Mouse (Mus musculus): ENCODE results near the gene Cd200.
"Not testable (repeated sequence)": the region's sequence is repeated elsewhere in the genome, so short reads cannot be mapped to it uniquely, and the experiment has no call there.

The Cd200 gene

GRCm38 (mm10) chr16:45408425-45409063, at the start of gene Cd200:
Cd200 (minus strand) TSS chr16:45409053.
- DNase-seq = peak; percentile 63

DNA sequence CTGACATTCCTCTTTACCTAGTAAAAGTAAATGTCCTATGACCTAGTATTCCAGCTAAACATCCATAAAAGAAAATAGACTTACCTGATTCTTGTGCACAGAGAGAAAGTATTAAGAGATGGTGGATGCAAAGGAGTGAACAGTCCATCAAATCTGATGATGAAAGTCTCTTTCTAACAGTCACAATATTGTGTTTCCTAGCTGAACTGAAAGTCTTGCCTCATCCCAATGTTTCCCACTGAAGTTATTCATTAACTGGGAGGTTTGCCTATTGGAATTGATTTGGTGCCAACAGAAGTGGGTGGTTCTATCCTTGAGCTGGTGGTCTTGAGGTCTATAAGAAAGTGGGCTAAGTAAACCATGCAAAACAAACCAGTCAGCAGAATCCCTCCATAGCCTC, 45.9 kb upstream of the Cd200 start:
- DNase-seq = no peak

DNA sequence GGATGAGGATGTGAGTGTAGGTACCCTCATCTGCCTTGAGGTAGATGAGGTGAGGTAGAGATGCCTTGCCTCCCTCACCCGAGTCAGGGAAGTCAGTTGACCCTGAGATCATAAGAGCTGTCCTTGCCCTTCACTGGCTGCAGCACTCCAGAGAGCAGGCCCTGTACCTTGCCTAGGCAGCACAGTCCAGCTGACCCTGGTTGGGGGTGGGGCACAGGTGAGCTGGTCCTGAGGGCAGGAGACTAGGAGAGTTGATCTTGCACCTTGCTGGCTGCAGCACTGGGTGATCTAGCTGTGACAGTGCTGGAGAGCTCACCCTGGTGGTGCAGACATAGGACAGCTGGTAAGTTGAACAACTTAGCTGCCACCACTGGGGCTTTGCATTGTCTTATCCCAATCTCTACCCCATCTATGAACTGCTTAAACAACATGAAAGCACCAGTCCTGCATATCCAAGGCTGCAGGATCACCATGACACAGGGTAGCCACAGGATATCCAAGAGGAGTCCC, 28.4 kb upstream of the Cd200 start:
- DNase-seq = no peak

- DNase-seq = no peak
Measured at GRCm38 (mm10) chr16:45435591-45435990, 26.7 kb upstream of the Cd200 start.

DNA sequence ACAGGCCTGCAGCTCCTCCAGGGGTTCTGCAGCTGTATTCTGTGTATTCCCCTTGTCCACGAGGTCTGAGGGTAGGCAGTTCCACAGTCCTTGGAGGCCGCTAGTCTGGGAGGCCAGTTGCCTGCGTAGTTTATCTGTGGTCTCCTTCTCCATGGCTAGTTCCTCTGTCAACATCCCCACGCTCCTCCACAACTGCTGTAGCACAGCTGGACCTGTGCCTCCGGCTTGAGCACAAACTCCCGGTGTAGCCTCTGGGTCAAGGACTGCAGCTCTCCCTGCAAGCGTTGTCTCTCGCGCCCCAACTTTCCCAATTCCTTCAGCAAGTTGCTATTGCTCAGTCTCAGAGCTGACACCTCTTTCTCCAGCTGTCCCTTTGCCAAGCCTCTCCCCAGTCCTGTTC, 18.8 kb upstream of the Cd200 start:
- DNase-seq = no peak

DNA sequence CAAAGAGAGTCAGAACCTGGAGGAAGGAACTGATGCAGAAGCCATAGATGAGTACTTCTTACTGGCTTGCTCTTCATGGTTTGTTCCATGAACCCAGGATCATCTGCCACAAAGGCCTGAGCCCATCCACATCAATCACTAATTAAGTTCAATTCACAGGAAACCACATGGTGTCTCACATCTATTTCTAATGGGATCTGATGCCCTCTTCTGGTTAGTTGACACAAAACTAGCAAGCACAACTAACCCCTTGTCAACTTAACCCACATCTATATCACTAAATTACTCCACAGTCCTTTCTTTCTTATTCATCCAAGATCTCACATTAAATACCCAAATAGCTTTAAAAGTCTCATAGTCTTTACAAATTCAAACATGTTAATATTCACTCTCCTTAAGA, 4.6 kb upstream of the Cd200 start:
- no peak for DNase-seq

DNA sequence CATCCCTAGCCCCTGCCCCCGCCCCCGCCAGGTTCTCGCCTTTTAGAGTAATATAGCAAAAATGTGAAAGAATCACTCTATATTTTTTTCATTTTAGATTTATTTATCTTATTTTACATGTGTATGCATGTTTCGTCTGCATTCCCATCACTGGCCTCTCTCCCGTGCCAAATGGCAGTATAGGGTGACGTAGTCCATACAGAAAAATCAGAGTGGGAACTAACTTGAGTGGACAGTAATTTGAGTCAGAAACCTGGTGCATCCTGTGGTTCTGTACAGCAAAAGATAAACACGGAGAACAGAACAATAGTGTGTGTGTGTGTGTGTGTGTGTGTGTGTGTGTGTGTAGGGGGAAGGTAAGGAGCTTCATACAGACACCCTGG, 202 bp upstream of the Cd200 start:
- DNase-seq = not testable (repeated sequence)

- DNase-seq = no peak
Measured at GRCm38 (mm10) chr16:45407645-45408400, 1.0 kb downstream of the Cd200 start.

GRCm38 (mm10) chr16:45407091-45407490, 1.8 kb downstream of the Cd200 start:
- no peak for DNase-seq

DNA sequence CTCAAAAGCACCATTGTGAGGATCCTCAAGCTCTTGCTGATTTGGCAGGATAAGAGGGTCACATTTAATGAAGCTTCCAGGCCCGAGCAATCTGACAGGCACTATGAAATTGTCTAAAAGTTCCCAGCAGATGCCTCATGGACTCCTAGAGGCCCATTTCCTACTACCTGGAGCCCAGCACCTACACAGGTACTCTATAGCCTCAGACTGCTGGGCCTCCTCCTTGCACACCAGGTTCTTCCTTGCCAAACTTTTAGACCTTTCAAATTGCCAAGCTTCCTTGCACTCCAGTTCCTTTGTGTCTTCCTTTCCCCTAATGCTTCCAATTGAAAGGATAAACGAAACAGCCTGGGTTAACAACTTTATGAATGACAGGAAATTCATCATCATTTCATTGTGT, 5.9 kb downstream of the Cd200 start:
- no peak for DNase-seq

DNA sequence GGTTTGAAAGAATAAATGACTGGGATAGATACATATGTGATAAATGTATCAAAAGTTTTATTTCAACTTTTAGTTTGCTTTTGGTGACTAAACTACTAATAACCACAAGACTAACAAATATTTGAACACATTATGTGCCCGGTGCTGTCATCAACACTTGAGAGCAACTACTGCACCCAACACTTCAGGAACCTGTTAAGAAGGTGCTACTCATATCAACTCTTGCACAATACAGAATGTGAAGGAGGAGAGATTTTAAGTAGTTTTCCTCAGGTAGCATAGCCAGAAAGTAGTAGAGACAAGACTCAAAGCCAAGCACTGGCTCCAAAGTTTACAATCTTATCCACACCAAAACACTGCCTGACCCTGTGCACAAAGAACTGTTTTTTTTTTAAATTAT, 6.8 kb downstream of the Cd200 start:
- no peak for DNase-seq

GRCm38 (mm10) chr16:45399947-45400555, 8.8 kb downstream of the Cd200 start:
- DNase-seq = no peak

- no peak for DNase-seq
Measured at GRCm38 (mm10) chr16:45399411-45399810, 9.4 kb downstream of the Cd200 start.

GRCm38 (mm10) chr16:45397440-45397839, 11.4 kb downstream of the Cd200 start:
- no peak for DNase-seq

- DNase-seq = no peak
Measured at GRCm38 (mm10) chr16:45392246-45392645, 16.6 kb downstream of the Cd200 start.

GRCm38 (mm10) chr16:45391680-45392079, 17.2 kb downstream of the Cd200 start:
- no peak for DNase-seq

- DNase-seq = no peak
Measured at GRCm38 (mm10) chr16:45390286-45390956, 18.4 kb downstream of the Cd200 start.

DNA sequence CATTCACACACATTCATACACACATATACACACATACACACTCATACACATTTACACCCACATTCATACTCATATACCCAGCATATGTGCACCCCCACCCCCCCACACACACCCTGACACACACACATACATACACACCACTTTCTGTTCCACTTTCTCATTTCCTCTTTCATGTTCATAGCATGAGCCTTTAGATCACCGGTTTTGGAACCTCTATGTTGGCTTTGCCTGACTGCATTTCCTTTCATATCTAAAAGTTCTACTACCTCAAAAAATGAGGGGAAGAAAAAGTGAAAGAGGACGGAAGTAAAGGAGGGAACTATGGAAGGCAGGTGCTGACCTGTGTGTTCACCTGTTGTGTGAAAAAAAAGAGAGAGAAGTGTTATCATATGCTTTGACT, 19.0 kb downstream of the Cd200 start:
- DNase-seq = no peak

DNA sequence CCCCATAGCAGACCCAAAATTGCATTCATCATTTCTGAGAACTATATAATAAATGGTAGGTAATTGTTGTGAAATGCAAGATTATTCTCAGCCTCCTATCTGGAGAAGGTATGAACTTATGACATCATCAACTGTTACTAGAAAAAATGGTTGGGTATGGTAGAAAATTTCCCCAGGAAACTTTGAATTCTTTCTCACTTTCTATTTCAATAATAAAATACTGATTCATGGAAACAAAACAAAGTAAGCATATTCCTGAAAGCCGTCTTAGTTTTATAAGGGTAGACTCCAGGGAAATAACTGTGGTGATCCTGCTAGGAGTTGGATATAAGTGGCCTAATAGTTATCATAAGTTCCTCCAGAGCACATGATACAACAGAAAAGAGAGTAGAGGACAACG, 19.8 kb downstream of the Cd200 start:
- no peak for DNase-seq

DNA sequence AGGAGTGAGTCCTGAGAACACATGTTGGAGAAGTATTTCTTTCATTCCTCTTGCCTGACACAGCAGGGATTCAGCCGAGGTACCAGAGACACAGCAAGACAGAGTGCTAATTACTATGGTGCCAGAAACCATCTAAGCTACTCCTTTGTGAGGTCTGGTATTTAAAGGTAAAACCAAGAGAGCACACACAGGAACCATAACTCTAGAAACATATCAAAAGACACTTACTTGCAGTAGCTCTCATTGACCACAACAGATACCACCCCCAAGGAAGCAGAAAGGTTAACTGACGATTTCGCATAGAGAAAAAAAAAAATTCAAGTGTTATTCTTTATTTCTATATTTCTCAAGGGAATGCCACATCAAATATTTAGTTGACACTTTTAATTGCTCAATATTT, 27.0 kb downstream of the Cd200 start:
- DNase-seq = no peak

- no peak for DNase-seq
Measured at GRCm38 (mm10) chr16:45378959-45379358, 29.9 kb downstream of the Cd200 start.

DNA sequence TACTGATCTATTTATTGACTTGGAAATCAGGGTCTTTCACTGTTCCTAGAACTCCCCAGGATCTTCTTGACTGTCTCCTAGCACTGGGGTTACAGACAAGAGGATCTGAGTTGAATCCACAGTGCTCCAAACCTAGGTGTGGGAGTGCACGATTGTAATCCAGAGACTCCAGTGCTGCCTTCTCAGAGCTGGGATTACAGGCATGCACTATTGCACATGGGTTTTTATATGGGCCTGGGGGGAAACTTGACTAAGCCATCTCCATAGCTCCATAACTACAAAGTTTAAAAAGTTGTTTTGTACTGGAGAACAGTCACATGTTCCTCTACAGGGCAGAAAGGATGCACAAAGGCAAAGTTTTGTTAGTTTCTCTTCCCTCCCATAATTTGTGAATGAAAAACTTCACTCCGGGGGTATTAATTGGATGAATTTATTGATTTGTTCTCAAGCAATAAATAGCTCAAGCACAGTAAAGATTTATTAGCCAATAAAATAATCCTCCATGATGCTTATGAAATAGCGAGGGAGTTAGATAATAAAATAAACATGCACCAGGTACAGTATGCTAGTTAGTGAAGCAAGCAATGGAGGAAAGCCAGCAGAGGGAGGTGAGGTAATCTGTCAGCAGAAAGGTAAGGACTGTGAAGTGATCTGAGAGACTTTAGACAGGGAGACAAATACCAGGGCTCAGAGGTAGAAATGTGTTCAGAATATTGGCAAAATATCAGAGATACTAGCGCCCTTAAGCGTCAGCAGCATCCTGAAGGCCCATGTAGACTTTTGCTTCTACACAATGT, 30.5 kb downstream of the Cd200 start:
- no peak for DNase-seq

GRCm38 (mm10) chr16:45377332-45377731, 31.5 kb downstream of the Cd200 start:
- no peak for DNase-seq

Measured in cerebellum, adult 9-11 months (tissue).